Mouse (Mus musculus): ENCODE measurements around the gene Glb1. TPM values are rescaled to one million over a fixed set of nuclear protein-coding genes. Genes with fewer than 3 reads are reported as not detected.

Gene Glb1
- polyA plus RNA-seq, 1 experiment from 2014 or later, result 23.3 TPM

- ATAC-seq (replicated peaks; ENCODE audit: insufficient number of reproducible peaks, low FRiP score, low TSS enrichment, low read depth), result no peak
These were observed 121.6 kb downstream of the Glb1 start for GRCm38 (mm10) chr9:114522501-114522900.

More at GRCm38 (mm10) chr9:114522501-114522900, 121.6 kb downstream of the Glb1 start:
- no peaks in the 10 kb centered on the region for H3K36me3 ChIP-seq (replicated peaks; ENCODE audit: control insufficient read depth, insufficient read depth, low read depth, low read length)
- H3K27ac ChIP-seq (replicated peaks; ENCODE audit: low read depth, low read length), result no peak overlapping the region
- no peaks in the 10 kb centered on the region for H3K9me3 ChIP-seq (replicated peaks; ENCODE audit: control insufficient read depth, low read length)
- WGBS, result 86% methylated on average over 9 of the region's 9 CpGs
- no peak overlapping the region for H3K4me2 ChIP-seq (ENCODE audit: low read depth, low read length)
- no peak overlapping the region for H3K9ac ChIP-seq (replicated peaks; ENCODE audit: low read length)
- peaks cover 3% of the 10 kb centered on the region; the same call in 1 of the 2 replicates for H3K4me1 ChIP-seq (ENCODE audit: control insufficient read depth, insufficient read depth, low read length)
- no peaks in the 10 kb centered on the region for H3K27me3 ChIP-seq (ENCODE audit: control insufficient read depth, insufficient read depth, low read length)
- no peak overlapping the region for H3K4me3 ChIP-seq (ENCODE audit: low read depth, low read length)
- DNase-seq (ENCODE audit: low spot score), result no peak

Other genes with a start within 250 kb of the Glb1 start
- gene Bcl2a1c, start 70.9 kb upstream of the Glb1 start, polyA plus RNA-seq (2014; fragmentation: Nextera tagmentation; extraction: Ambion mirVana), result not detected in 2 replicates
- gene Crtap, start 10.4 kb upstream of the Glb1 start, polyA plus RNA-seq (2014; fragmentation: Nextera tagmentation; extraction: Ambion mirVana), result 63.4 and 68.4 TPM in 2 replicates
- gene Tmppe, start within 50 bp of the Glb1 start, polyA plus RNA-seq (2014; fragmentation: Nextera tagmentation; extraction: Ambion mirVana), result 2.2 and 3.5 TPM in 2 replicates
- gene Ccr4, start 103.8 kb downstream of the Glb1 start, polyA plus RNA-seq (2014; fragmentation: Nextera tagmentation; extraction: Ambion mirVana), result not detected in 2 replicates
- gene C130032M10Rik, start 114.6 kb downstream of the Glb1 start, polyA plus RNA-seq (2014; fragmentation: Nextera tagmentation; extraction: Ambion mirVana), result not detected in 2 replicates
- gene Trim71, start 163.3 kb downstream of the Glb1 start, polyA plus RNA-seq (2014; fragmentation: Nextera tagmentation; extraction: Ambion mirVana), result 1.9 and 2.2 TPM in 2 replicates
- 72.8 and 76.4 TPM in 2 replicates for gene Cnot10, start 239.1 kb downstream of the Glb1 start, polyA plus RNA-seq (2014; fragmentation: Nextera tagmentation; extraction: Ambion mirVana)